Comparison of ENCODE assay signal across 9 mouse cellular contexts in genomic region chr11:79192176-79192575, GRCm38 (mm10). TPM values are rescaled to one million over a fixed set of nuclear protein-coding genes. Genes with fewer than 3 reads are reported as not detected.
DNase-seq lines count a peak whose midpoint lies in the region; ATAC-seq and TF ChIP-seq lines count a peak whose summit lies in the region.
"Had no signal": no experiment of that assay in that cellular context is flagged by ENCODE, and none has a peak within 500 bp of the region (broad histone marks: within the 10 kb centered on the region; RNA-seq: fewer than 3 reads in every experiment).

No protein-coding gene starts in this region.

- peak; percentile 14 to 53 for DNase-seq in adrenal gland, postnatal 36 days
- DNase-seq in adrenal gland, postnatal 4 days (ENCODE audit: low spot score in 2 of 2), result no peak
- DNase-seq in lung, adult 2 months, result peak; percentile 22
- no peak for DNase-seq in lung, postnatal 25 days (ENCODE audit: low spot score)
- peak; percentile 38 for DNase-seq in limb, embryonic 11.5 days (ENCODE audit: low spot score)
- DNase-seq in testis, postnatal 10 days (ENCODE audit: low spot score), result peak; percentile 67
- DNase-seq in layer of hippocampus, adult 9-11 months, result no peak
- no peak for DNase-seq in layer of hippocampus, postnatal 10 days (ENCODE audit: low spot score in 2 of 2)

- H3K4me3 ChIP-seq in lung, adult 2 months (replicated peaks; ENCODE audit: extremely low read depth, low read depth, low read length), result no peak overlapping the region
- H3K4me3 ChIP-seq in limb, embryonic 11.5 days (ENCODE audit: low read depth, low read length), result no peak overlapping the region
- H3K4me3 ChIP-seq: myocyte had no signal

- TF ChIP-seq CTCF in lung, adult 2 months (IDR thresholded peaks at IDR 0.05; ENCODE audit: insufficient read depth, low read length), result peak; percentile 62

- no peaks in the 10 kb centered on the region for H3K9me3 ChIP-seq in limb, embryonic 11.5 days (ENCODE audit: control insufficient read depth, low read length)

- no peak for TF ChIP-seq POLR2A in lung, adult 2 months (IDR thresholded peaks at IDR 0.05; ENCODE audit: borderline replicate concordance, extremely low read depth, low read depth, low read length)

- no peak overlapping the region for H3K9ac ChIP-seq in limb, embryonic 11.5 days (ENCODE audit: low read length)

- H3K27ac ChIP-seq in limb, embryonic 11.5 days (replicated peaks; ENCODE audit: low read depth, low read length), result no peak overlapping the region

- ATAC-seq in limb, embryonic 11.5 days (ENCODE audit: insufficient number of reproducible peaks, low FRiP score, low TSS enrichment, low read depth), result no peak

- no peaks in the 10 kb centered on the region for H3K36me3 ChIP-seq in limb, embryonic 11.5 days (ENCODE audit: control insufficient read depth, insufficient read depth, low read length)

- H3K27me3 ChIP-seq in limb, embryonic 11.5 days (ENCODE audit: control insufficient read depth, insufficient read depth, low read length), result no peaks in the 10 kb centered on the region

- H3K4me1 ChIP-seq in lung, adult 2 months (ENCODE audit: control insufficient read depth, insufficient read depth, low read length), result no peaks in the 10 kb centered on the region
- H3K4me1 ChIP-seq in limb, embryonic 11.5 days (ENCODE audit: control insufficient read depth, insufficient read depth, low read length), result no peaks in the 10 kb centered on the region

- WGBS in lung, adult 2 months, result 91% methylated on average over 1 of the region's 1 CpGs
- 89% methylated on average over 1 of the region's 1 CpGs for WGBS in limb, embryonic 11.5 days

- no peak overlapping the region for H3K4me2 ChIP-seq in limb, embryonic 11.5 days (ENCODE audit: low read depth, severe bottlenecking)

RNA-seq across cellular contexts. Expression of gene Ksr1, which starts 46.0 kb away (rescaled TPM):
- total RNA-seq in adrenal gland, postnatal 36 days (2021), result 10 to 100 TPM in 1 of 2 experiments, 1 to 10 TPM in 1; 9.1 to 10.0 TPM
- total RNA-seq in adrenal gland, postnatal 4 days (2021), result 10 to 100 TPM; 16.0 to 16.9 TPM
- 20.7 and 21.9 TPM in 2 replicates for polyA plus RNA-seq in lung, adult 2 months (2012; rRNA removed)
- polyA plus RNA-seq in limb, embryonic 11.5 days (2014; fragmentation: Nextera tagmentation; extraction: Ambion mirVana), result 2.2 and 3.4 TPM in 2 replicates
- total RNA-seq in layer of hippocampus, postnatal 10 days (2021), result 100 to 1,000 TPM in 1 of 2 experiments, 10 to 100 TPM in 1; 94.1 to 106 TPM

Comparison
In these comparisons a context has a peak if more than half of its experiments do, and no peak if none do; other contexts are left out.
1. DNase-seq: peak in adrenal gland, postnatal 36 days (2 of 2), lung, adult 2 months (single experiment), limb, embryonic 11.5 days (single experiment) and testis, postnatal 10 days (single experiment); none in adrenal gland, postnatal 4 days (0 of 2), lung, postnatal 25 days (single experiment), layer of hippocampus, adult 9-11 months (single experiment) and layer of hippocampus, postnatal 10 days (0 of 2).
2. RNA of gene Ksr1, which starts 46.0 kb away (total RNA-seq): 94.1 to 106 TPM in layer of hippocampus, postnatal 10 days; 16.0 to 16.9 TPM in adrenal gland, postnatal 4 days and 9.1 to 10.0 TPM in adrenal gland, postnatal 36 days; every median in the first group is over 4 times any median in the second.